Mouse (Mus musculus) myocyte (in vitro differentiated cells): ENCODE data around the gene Gm11111.

Experiments
- E2F4 ChIP-seq: IDR thresholded peaks from one replicate; pipeline ENCODE4 v1.6.1; 2011; ENCODE audit warnings: mild to moderate bottlenecking, control low read depth, moderate library complexity; ENCODE audit not compliant: insufficient read depth
- REST ChIP-seq: IDR thresholded peaks from one replicate; pipeline ENCODE4 v1.6.1; 2011; ENCODE audit warnings: mild to moderate bottlenecking, control low read depth, moderate library complexity; ENCODE audit not compliant: insufficient read depth, insufficient read length
- TCF12 ChIP-seq: IDR thresholded peaks from one replicate; pipeline ENCODE4 v1.6.1; 2011; ENCODE audit warnings: mild to moderate bottlenecking, control low read depth; ENCODE audit not compliant: poor library complexity, insufficient read depth, severe bottlenecking
- USF1 ChIP-seq: IDR thresholded peaks from one replicate; pipeline ENCODE4 v1.6.1; 2011; ENCODE audit warnings: low read depth, mild to moderate bottlenecking, control low read depth, moderate library complexity

GRCm38 (mm10) chr5:98550285-98550684, 2.2 kb upstream of the Gm11111 start:
- TF ChIP-seq REST (no peak), E2F4 (no peak), USF1 (no peak), TCF12 (no peak)
